Mouse (Mus musculus) hindbrain, embryonic 14.5 days (tissue): ENCODE data around the gene Itga6. TPM values are rescaled to one million over a fixed set of nuclear protein-coding genes. Genes with fewer than 3 reads are reported as not detected.

ENCODE experiments used
- ATAC-seq: fragments of 200-750 bp; cut with Nextera tagmentation; 2 replicates; pipeline ENCODE4 v1.8.0; 2017; ENCODE audit warnings: moderate number of reproducible peaks, mild to moderate bottlenecking, moderate TSS enrichment, moderate library complexity; ENCODE audit not compliant: low FRiP score
- DNase-seq: peaks from one replicate; pipeline ENCODE4 v3.0.0-alpha.2; 2015; ENCODE audit warnings: low spot score
- H3K27ac ChIP-seq: fragments of 300-500 bp; sonication (generic); 2 replicates; pipeline ENCODE4 v1.5.1; 2014; ENCODE audit warnings: mild to moderate bottlenecking, moderate library complexity
- H3K27me3 ChIP-seq: fragments of 300-500 bp; sonication (generic); 2 replicates; pipeline ENCODE4 v1.6.1; 2014; ENCODE audit warnings: mild to moderate bottlenecking, low read length, mixed read lengths; ENCODE audit not compliant: control insufficient read depth, insufficient read depth
- H3K36me3 ChIP-seq: fragments of 300-500 bp; sonication (generic); replicated peaks from 2 replicates; pipeline ENCODE4 v1.6.1; 2014; ENCODE audit not compliant: control insufficient read depth, insufficient read depth
- H3K4me1 ChIP-seq: fragments of 300-500 bp; sonication (generic); replicated peaks from 2 replicates; pipeline ENCODE4 v1.6.1; 2014; ENCODE audit warnings: antibody characterized with exemption, low read length, mixed read lengths; ENCODE audit not compliant: control insufficient read depth, insufficient read depth
- H3K4me2 ChIP-seq: fragments of 300-500 bp; sonication (generic); replicated peaks from 2 replicates; pipeline ENCODE4 v1.6.1; 2014; ENCODE audit warnings: mild to moderate bottlenecking, moderate library complexity
- H3K4me3 ChIP-seq: fragments of 300-500 bp; sonication (generic); replicated peaks from 2 replicates; pipeline ENCODE4 v1.5.1; 2014; ENCODE audit warnings: mild to moderate bottlenecking, low read length
- H3K9ac ChIP-seq: fragments of 300-500 bp; sonication (generic); 2 replicates; pipeline ENCODE4 v1.6.1; 2014
- H3K9me3 ChIP-seq: fragments of 300-500 bp; sonication (generic); 2 replicates; pipeline ENCODE4 v1.6.1; 2016; ENCODE audit warnings: low read length; ENCODE audit not compliant: control insufficient read depth
- WGBS: fragments of 180-500 bp; shearing (Covaris S2); extraction: QIAGEN DNeasy Blood & Tissue Kit; methylation state at CpG from one replicate; pipeline ENCODE4 v1.1.7; 2014; 5-methylcytosine and 5-hydroxymethylcytosine counted together
- polyA plus RNA-seq: library from polyadenylated mRNA; unstranded; fragments of >200 nt; fragmentation: Nextera tagmentation; extraction: Ambion mirVana; gene quantifications from 2 replicates; pipeline ENCODE4 v1.2.1, GENCODE M21; 2014

Itga6 gene
- polyA plus RNA-seq, 1 experiment from 2014 or later = 35.9 TPM

DNA sequence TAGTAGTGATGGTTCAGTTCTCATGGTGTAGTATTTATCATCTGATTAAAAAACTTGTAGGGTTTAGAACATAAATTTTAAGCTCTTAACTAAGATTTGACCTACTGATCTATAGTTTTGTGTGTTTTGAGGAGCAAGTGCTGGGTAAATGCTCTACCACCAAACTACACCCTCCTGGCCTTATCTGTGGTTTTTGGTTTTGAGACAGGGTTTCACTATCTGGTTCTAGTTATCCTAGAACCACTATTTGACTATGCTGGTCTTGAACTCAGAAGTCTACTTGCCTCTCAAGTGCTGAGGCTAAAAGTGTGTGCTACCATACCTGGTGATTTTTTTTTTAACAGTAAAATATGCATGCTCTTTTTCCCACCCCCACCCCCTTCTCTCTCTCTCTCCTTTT is 133.5 kb downstream of the Itga6 start:
- H3K36me3 ChIP-seq = peaks cover 15% of the 10 kb centered on the region; the same call in 1 of the 2 replicates
- H3K9ac ChIP-seq = no peak overlapping the region
- no peaks in the 10 kb centered on the region for H3K9me3 ChIP-seq
- H3K27me3 ChIP-seq = 0 out of 2 replicates have a peak, but pooled peaks cover 7% of the 10 kb centered on the region
- DNase-seq (no peak), ATAC-seq (no peak)
- no peak overlapping the region for H3K4me3 ChIP-seq
- H3K27ac ChIP-seq = no peak overlapping the region
- no peak overlapping the region for H3K4me2 ChIP-seq
- peaks cover 5% of the 10 kb centered on the region; the same call in 1 of the 2 replicates for H3K4me1 ChIP-seq

DNA sequence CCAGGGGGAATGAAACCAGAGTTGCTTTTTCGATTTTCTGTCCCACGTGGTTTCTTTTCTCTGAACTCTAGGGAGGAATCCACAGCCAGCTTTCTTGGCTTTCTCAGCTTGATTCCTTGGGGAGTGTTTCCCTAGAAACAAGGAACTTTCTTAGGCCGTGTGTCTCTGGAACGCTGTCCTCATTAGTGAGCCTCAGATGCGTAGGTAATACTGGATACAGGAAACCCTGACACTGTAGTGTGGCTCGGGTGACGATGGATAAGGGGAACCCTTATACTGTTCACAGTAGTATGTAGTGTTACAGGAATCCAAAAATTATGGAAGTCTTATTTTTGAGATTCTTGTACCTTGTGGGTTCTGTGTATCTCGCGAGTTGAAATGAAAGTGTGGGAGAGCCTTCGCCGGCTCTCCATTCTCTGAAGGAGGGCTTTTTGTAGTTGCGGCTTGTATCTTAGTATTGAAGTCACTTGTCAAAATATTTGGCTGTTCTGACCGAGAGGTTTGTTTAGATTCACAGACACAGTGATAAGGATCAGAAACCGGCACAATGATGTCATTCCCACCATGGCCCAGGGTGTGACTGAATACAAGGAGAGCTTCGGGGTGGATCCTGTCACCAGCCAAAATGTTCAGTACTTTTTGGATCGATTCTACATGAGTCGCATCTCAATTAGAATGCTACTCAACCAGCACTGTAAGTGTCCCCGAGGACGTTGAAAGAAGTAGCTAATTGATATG is 137.7 kb downstream of the Itga6 start:
- H3K4me1 ChIP-seq = no peaks in the 10 kb centered on the region
- 87% methylated on average over 19 of the region's 19 CpGs for WGBS

DNA sequence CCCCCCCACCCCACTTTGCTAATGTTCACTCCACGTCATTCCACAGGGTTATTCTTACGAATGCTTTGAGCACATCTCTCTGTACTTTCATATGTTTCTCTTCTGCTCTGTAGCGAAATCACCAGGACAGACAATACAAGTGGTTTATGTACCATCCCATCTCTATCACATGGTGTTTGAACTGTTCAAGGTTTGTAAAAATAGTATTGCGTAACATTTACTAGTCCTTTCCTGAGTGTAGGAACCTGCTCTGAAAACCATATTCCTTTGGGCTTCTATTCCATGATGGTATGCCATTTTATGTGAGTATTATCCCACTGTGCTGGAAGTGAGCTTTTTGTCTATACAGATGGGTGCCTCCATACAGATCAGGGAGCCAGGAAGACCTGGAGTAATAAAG is 141.9 kb downstream of the Itga6 start:
- no peak for DNase-seq
- no peaks in the 10 kb centered on the region for H3K4me1 ChIP-seq
- H3K27ac ChIP-seq = no peak overlapping the region
- H3K27me3 ChIP-seq = no peaks in the 10 kb centered on the region
- H3K36me3 ChIP-seq = peaks cover 9% of the 10 kb centered on the region; the same call in 1 of the 2 replicates
- no peak for ATAC-seq
- no peak overlapping the region for H3K4me3 ChIP-seq
- no peaks in the 10 kb centered on the region for H3K9me3 ChIP-seq
- H3K9ac ChIP-seq = no peak overlapping the region
- no peak overlapping the region for H3K4me2 ChIP-seq
- 98% methylated on average over 4 of the region's 4 CpGs for WGBS

More for the DNA sequence above, 137.7 kb downstream of the Itga6 start:
- Histone ChIP-seq H3K27me3 (no peaks in the 10 kb centered on the region), H3K36me3 (peaks cover 17% of the 10 kb centered on the region; the same call in 1 of the 2 replicates), H3K27ac (no peak overlapping the region), H3K4me2 (no peak overlapping the region), H3K4me3 (no peak overlapping the region), H3K9me3 (no peaks in the 10 kb centered on the region), H3K9ac (no peak overlapping the region)
- ATAC-seq (no peak), DNase-seq (no peak)

DNA sequence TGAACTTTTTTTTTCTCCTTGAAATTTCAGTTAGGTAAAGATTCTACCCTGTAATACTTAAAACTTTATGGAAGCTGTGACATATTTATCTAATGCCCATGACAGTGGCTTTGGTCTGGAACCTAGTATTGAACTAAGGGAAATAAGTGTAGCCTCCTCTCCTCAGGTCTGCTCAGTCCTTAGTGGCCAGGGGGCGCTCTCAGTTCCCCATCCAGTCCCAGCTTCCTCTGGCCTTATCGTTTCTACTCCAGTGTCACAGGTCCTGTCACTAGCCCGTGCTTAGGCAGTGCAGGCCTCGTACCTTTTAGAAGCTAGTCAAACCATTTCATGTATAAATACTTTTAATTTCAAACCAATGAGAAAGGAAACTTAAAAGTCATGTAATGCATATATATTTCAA is 143.0 kb downstream of the Itga6 start:
- ATAC-seq = no peak
- no peak overlapping the region for H3K4me2 ChIP-seq

DNA sequence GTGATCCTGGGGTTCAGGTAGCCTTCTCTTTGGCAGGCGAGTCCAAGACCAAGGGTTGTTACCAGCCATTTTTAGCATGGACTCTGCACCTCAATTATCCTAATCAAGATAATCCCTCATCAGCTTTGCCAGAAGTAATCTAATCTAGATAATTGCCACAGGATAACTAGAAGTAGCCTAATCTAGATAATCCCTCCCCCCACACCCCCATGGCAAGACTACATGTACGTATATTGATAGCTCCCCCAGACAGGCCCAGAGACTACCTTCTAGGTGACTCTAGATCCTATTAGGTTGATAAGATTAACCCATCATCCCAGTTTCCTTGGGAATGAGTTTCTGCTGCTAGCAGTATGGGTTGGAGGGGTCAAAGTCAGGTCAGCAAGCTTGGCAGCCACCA is 146.1 kb downstream of the Itga6 start:
- DNase-seq = no peak
- Histone ChIP-seq H3K4me2 (no peak overlapping the region), H3K9ac (no peak overlapping the region), H3K27me3 (no peaks in the 10 kb centered on the region), H3K36me3 (peaks cover 8% of the 10 kb centered on the region; the same call in 1 of the 2 replicates), H3K4me1 (no peaks in the 10 kb centered on the region), H3K27ac (no peak overlapping the region), H3K4me3 (no peak overlapping the region), H3K9me3 (no peaks in the 10 kb centered on the region)
- 87% methylated on average over 2 of the region's 2 CpGs for WGBS
- no peak for ATAC-seq

More for the DNA sequence above, 143.0 kb downstream of the Itga6 start:
- no peak overlapping the region for H3K9ac ChIP-seq
- no peak overlapping the region for H3K27ac ChIP-seq
- H3K4me3 ChIP-seq = no peak overlapping the region
- H3K4me1 ChIP-seq = no peaks in the 10 kb centered on the region
- H3K36me3 ChIP-seq = peaks cover 15% of the 10 kb centered on the region; the same call in 1 of the 2 replicates
- no peaks in the 10 kb centered on the region for H3K27me3 ChIP-seq
- 84% methylated on average over 4 of the region's 4 CpGs for whole genome bisulfite sequencing
- no peak for DNase-seq
- no peaks in the 10 kb centered on the region for H3K9me3 ChIP-seq

DNA sequence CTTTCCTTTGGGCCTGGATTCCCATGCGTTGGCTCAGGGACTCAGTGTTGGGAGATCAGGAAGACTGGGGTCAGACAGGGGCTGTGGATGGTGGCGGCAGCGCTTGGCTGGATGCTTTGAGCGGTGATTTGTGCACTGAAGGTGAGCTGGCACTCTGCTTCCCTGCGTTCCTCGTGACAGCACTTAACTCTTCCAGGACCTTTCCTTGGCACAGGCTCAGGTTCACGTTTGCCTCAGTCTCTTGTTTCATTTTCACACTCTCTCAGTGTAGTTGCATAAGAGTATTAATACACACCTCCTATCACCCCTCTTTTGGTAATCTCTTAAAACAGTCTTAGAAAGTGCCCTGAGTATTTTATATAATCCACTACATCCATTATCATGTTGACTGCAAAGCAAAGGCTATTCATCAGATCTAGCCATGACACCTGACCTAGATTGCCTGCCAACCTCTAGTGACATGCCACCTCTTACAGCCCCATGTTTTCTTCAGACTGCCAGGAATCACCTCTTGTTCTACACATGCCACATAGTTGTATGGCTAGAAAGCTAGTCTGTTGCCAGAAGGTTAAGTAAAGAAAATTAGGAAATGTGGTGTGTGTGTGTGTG is 147.4 kb downstream of the Itga6 start:
- no peaks in the 10 kb centered on the region for H3K4me1 ChIP-seq
- H3K27me3 ChIP-seq = no peaks in the 10 kb centered on the region
- ATAC-seq (no peak), DNase-seq (no peak)
- H3K4me2 ChIP-seq = no peak overlapping the region
- H3K4me3 ChIP-seq = no peak overlapping the region
- WGBS = 95% methylated on average over 7 of the region's 7 CpGs
- H3K9me3 ChIP-seq = no peaks in the 10 kb centered on the region
- H3K9ac ChIP-seq = no peak overlapping the region
- H3K36me3 ChIP-seq = peaks cover 8% of the 10 kb centered on the region; the same call in 1 of the 2 replicates
- H3K27ac ChIP-seq = no peak overlapping the region

DNA sequence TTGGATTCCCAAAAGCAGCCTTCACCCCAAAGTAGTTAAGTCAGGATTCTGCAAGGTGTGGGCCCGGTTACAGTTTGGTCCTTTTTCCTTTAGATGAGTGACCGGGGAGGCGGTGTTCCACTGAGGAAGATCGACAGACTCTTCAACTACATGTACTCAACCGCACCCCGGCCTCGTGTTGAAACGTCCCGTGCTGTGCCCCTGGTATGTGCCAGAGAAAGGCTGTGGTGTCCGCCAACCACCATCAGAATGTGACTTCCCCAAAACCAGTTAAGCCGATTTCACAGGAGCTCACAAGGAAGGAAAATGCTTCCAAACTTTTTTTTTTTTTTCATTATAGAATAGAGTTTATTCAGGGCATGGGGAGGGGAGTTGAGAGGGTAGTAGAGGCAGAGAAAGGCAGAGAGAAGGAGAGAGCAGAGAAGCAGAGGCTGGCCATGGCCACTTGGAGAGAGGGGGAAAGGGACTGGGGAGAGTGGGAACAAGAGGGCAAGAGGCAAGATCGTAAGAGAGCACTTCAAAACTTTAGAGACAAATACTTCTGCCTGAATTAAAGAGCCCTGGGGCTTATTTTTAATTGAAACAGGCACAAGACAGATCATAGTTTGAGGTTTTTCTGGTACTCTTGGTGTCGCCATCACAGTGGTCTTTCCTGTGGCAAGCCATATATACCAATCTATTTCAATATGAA is 150.3 kb downstream of the Itga6 start:
- ATAC-seq = no peak
- no peaks in the 10 kb centered on the region for H3K4me1 ChIP-seq
- no peaks in the 10 kb centered on the region for H3K27me3 ChIP-seq
- H3K9me3 ChIP-seq = no peaks in the 10 kb centered on the region
- DNase-seq = no peak
- peaks cover 14% of the 10 kb centered on the region; the same call in 1 of the 2 replicates for H3K36me3 ChIP-seq
- H3K9ac ChIP-seq = no peak overlapping the region
- H3K4me2 ChIP-seq = no peak overlapping the region
- WGBS = 93% methylated on average over 13 of the region's 13 CpGs
- H3K27ac ChIP-seq = no peak overlapping the region
- H3K4me3 ChIP-seq = no peak overlapping the region

DNA sequence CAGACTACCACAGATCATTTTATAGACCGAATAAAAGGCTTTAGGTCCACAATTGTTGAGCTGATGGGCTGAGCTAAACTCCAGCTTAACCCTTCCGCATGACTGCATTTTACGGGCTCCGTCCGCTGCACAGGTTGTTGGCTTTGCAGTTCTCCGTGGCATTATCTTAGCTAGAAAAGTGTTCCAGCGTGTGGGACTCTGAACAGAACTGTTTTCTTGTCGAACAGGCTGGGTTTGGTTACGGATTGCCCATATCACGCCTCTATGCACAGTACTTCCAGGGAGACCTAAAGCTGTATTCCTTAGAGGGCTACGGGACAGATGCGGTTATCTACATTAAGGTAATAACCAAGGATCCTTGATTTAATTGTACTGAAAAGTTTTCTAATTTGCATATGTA is 152.0 kb downstream of the Itga6 start:
- Histone ChIP-seq H3K9ac (no peak overlapping the region), H3K4me2 (no peak overlapping the region), H3K4me3 (no peak overlapping the region), H3K36me3 (peaks cover 15% of the 10 kb centered on the region; the same call in 1 of the 2 replicates), H3K27ac (no peak overlapping the region), H3K9me3 (no peaks in the 10 kb centered on the region), H3K4me1 (no peaks in the 10 kb centered on the region), H3K27me3 (no peaks in the 10 kb centered on the region)
- WGBS = 61% methylated on average over 12 of the region's 12 CpGs
- DNase-seq = no peak
- ATAC-seq = no peak

DNA sequence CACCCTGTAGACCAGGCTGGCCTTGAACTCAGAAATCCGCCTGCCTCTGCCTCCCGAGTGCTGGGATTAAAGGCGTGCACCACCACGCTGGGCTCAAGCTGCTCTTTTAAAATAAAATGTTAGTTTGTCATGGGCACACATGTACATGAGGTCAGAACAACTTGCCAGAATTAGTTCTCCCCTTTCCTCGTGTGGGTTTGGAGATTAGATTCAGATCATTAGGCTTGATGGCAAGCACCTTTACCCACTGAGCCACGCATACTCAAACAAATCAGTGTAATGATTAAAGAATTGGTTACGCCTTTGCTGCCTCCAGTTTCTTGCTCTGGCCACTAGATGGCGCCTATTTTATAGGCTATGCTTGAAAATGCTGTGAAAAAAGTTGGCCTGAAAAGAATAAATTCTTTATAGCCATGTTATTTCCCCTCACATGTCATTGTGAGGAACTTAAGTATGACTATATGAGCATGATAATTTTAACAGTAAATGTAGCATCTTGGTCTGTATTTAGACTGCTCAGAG is 153.0 kb downstream of the Itga6 start:
- no peaks in the 10 kb centered on the region for H3K9me3 ChIP-seq
- peaks cover 8% of the 10 kb centered on the region; the same call in 1 of the 2 replicates for H3K36me3 ChIP-seq
- H3K9ac ChIP-seq = no peak overlapping the region
- DNase-seq (peak; percentile 79), ATAC-seq (no peak)
- 55% methylated on average over 8 of the region's 8 CpGs for WGBS
- no peaks in the 10 kb centered on the region for H3K27me3 ChIP-seq
- H3K27ac ChIP-seq = no peak overlapping the region
- no peak overlapping the region for H3K4me3 ChIP-seq
- H3K4me1 ChIP-seq = no peaks in the 10 kb centered on the region
- no peak overlapping the region for H3K4me2 ChIP-seq
